Mouse (Mus musculus): Measurements from ENCODE around the gene Zfp57. TPM values are rescaled to one million over a fixed set of nuclear protein-coding genes. Genes with fewer than 3 reads are reported as not detected.

Zfp57 gene
- polyA plus RNA-seq, 1 experiment: 14.2 TPM

- TF ChIP-seq TCF3 (IDR thresholded peaks at IDR 0.05; ENCODE audit: insufficient read length, low read depth) (no peak), POLR2AphosphoS2 (IDR thresholded peaks at IDR 0.05; ENCODE audit: insufficient read length, low read depth) (no peak), SRF (IDR thresholded peaks at IDR 0.05; ENCODE audit: control insufficient read depth, insufficient read length, low read depth) (no peak), POLR2A (IDR thresholded peaks at IDR 0.05; ENCODE audit: insufficient read length, low read depth) (no peak), MYOG (IDR thresholded peaks at IDR 0.05; ENCODE audit: control insufficient read depth in 1 of 3, insufficient read depth in 1 of 3, insufficient read length in 2 of 3, low read depth in 2 of 3) (no peak), TCF12 (IDR thresholded peaks at IDR 0.05; ENCODE audit: insufficient read depth, poor library complexity, severe bottlenecking) (no peak), E2F4 (IDR thresholded peaks at IDR 0.05; ENCODE audit: insufficient read depth) (no peak), MAX (IDR thresholded peaks at IDR 0.05; ENCODE audit: low read depth) (no peak), REST (IDR thresholded peaks at IDR 0.05; ENCODE audit: insufficient read depth, insufficient read length) (no peak), USF1 (IDR thresholded peaks at IDR 0.05; ENCODE audit: low read depth) (no peak), MYOD1 (IDR thresholded peaks at IDR 0.05; ENCODE audit: control insufficient read depth in 1 of 3, insufficient read length in 2 of 3, low read depth in 2 of 3) (no peak), CEBPB (IDR thresholded peaks at IDR 0.05; ENCODE audit: insufficient read depth, poor library complexity, severe bottlenecking) (no peak)
- no peak overlapping the region for H3K4me3 ChIP-seq
- H3K79me2 ChIP-seq (ENCODE audit: control insufficient read depth, insufficient read depth): no peaks in the 10 kb centered on the region
- no peak overlapping the region for H3K4me2 ChIP-seq (ENCODE audit: low read depth)
- H3K27me3 ChIP-seq (ENCODE audit: control insufficient read depth, insufficient read depth, insufficient read length): no peaks in the 10 kb centered on the region
- no peaks in the 10 kb centered on the region for H3K36me3 ChIP-seq (ENCODE audit: control insufficient read depth, insufficient read depth)
- no peak overlapping the region for H3ac ChIP-seq (ENCODE audit: control insufficient read depth, insufficient read length)
Measured at GRCm38 (mm10) chr17:37049570-37050310, 48.8 kb downstream of the Zfp57 start.

GRCm38 (mm10) chr17:37050399-37050798, 49.4 kb downstream of the Zfp57 start:
- Histone ChIP-seq H3ac (ENCODE audit: control insufficient read depth, insufficient read length) (no peak overlapping the region), H3K27me3 (ENCODE audit: control insufficient read depth, insufficient read depth, insufficient read length) (no peaks in the 10 kb centered on the region), H3K4me3 (no peak overlapping the region), H3K36me3 (ENCODE audit: control insufficient read depth, insufficient read depth) (no peaks in the 10 kb centered on the region), H3K79me2 (ENCODE audit: control insufficient read depth, insufficient read depth) (no peaks in the 10 kb centered on the region), H3K4me2 (ENCODE audit: low read depth) (no peak overlapping the region)
- no peak for TF ChIP-seq CEBPB (IDR thresholded peaks at IDR 0.05; ENCODE audit: insufficient read depth, poor library complexity, severe bottlenecking)
- TF ChIP-seq POLR2AphosphoS2 (IDR thresholded peaks at IDR 0.05; ENCODE audit: insufficient read length, low read depth): no peak
- no peak for TF ChIP-seq POLR2A (IDR thresholded peaks at IDR 0.05; ENCODE audit: insufficient read length, low read depth)
- no peak for TF ChIP-seq MYOD1 (IDR thresholded peaks at IDR 0.05; ENCODE audit: control insufficient read depth in 1 of 3, insufficient read length in 2 of 3, low read depth in 2 of 3)
- TF ChIP-seq TCF3 (IDR thresholded peaks at IDR 0.05; ENCODE audit: insufficient read length, low read depth): no peak
- no peak for TF ChIP-seq REST (IDR thresholded peaks at IDR 0.05; ENCODE audit: insufficient read depth, insufficient read length)
- TF ChIP-seq MAX (IDR thresholded peaks at IDR 0.05; ENCODE audit: low read depth): no peak
- no peak for TF ChIP-seq MYOG (IDR thresholded peaks at IDR 0.05; ENCODE audit: control insufficient read depth in 1 of 3, insufficient read depth in 1 of 3, insufficient read length in 2 of 3, low read depth in 2 of 3)
- TF ChIP-seq E2F4 (IDR thresholded peaks at IDR 0.05; ENCODE audit: insufficient read depth): no peak
- no peak for TF ChIP-seq USF1 (IDR thresholded peaks at IDR 0.05; ENCODE audit: low read depth)
- no peak for TF ChIP-seq SRF (IDR thresholded peaks at IDR 0.05; ENCODE audit: control insufficient read depth, insufficient read length, low read depth)
- TF ChIP-seq TCF12 (IDR thresholded peaks at IDR 0.05; ENCODE audit: insufficient read depth, poor library complexity, severe bottlenecking): no peak

DNA sequence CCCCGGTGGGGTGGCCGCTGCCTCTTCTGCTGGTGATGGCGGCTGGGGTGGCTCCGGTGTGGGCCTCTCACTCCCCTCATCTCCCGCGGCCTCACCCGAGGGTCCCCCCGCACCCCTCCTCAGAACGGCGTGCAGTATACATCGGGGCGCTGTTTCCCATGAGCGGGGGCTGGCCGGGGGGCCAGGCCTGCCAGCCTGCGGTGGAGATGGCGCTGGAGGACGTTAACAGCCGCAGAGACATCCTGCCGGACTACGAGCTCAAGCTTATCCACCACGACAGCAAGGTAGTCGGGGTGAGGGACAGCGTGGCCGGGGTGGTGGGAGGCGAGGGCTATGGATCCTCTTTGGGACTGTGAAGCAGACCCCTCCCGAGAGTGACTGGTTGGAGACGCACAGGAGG, 49.9 kb downstream of the Zfp57 start:
- no peak overlapping the region for H3ac ChIP-seq (ENCODE audit: control insufficient read depth, insufficient read length)
- no peaks in the 10 kb centered on the region for H3K27me3 ChIP-seq (ENCODE audit: control insufficient read depth, insufficient read depth, insufficient read length)
- H3K4me2 ChIP-seq (ENCODE audit: low read depth): no peak overlapping the region
- H3K79me2 ChIP-seq (ENCODE audit: control insufficient read depth, insufficient read depth): no peaks in the 10 kb centered on the region
- TF ChIP-seq POLR2A (IDR thresholded peaks at IDR 0.05; ENCODE audit: insufficient read length, low read depth) (no peak), SRF (IDR thresholded peaks at IDR 0.05; ENCODE audit: control insufficient read depth, insufficient read length, low read depth) (no peak), CEBPB (IDR thresholded peaks at IDR 0.05; ENCODE audit: insufficient read depth, poor library complexity, severe bottlenecking) (no peak), MYOG (IDR thresholded peaks at IDR 0.05; ENCODE audit: control insufficient read depth in 1 of 3, insufficient read depth in 1 of 3, insufficient read length in 2 of 3, low read depth in 2 of 3) (no peak), REST (IDR thresholded peaks at IDR 0.05; ENCODE audit: insufficient read depth, insufficient read length) (no peak), TCF12 (IDR thresholded peaks at IDR 0.05; ENCODE audit: insufficient read depth, poor library complexity, severe bottlenecking) (no peak), USF1 (IDR thresholded peaks at IDR 0.05; ENCODE audit: low read depth) (no peak), MYOD1 (IDR thresholded peaks at IDR 0.05; ENCODE audit: control insufficient read depth in 1 of 3, insufficient read length in 2 of 3, low read depth in 2 of 3) (no peak), POLR2AphosphoS2 (IDR thresholded peaks at IDR 0.05; ENCODE audit: insufficient read length, low read depth) (no peak), MAX (IDR thresholded peaks at IDR 0.05; ENCODE audit: low read depth) (no peak), TCF3 (IDR thresholded peaks at IDR 0.05; ENCODE audit: insufficient read length, low read depth) (no peak), E2F4 (IDR thresholded peaks at IDR 0.05; ENCODE audit: insufficient read depth) (no peak)
- H3K36me3 ChIP-seq (ENCODE audit: control insufficient read depth, insufficient read depth): no peaks in the 10 kb centered on the region
- no peak overlapping the region for H3K4me3 ChIP-seq

GRCm38 (mm10) chr17:37051745-37052144, 50.8 kb downstream of the Zfp57 start:
- peaks cover 6% of the 10 kb centered on the region for H3K36me3 ChIP-seq (ENCODE audit: control insufficient read depth, insufficient read depth)
- H3K4me3 ChIP-seq: no peak overlapping the region
- H3ac ChIP-seq (ENCODE audit: control insufficient read depth, insufficient read length): no peak overlapping the region
- no peak overlapping the region for H3K4me2 ChIP-seq (ENCODE audit: low read depth)
- no peaks in the 10 kb centered on the region for H3K27me3 ChIP-seq (ENCODE audit: control insufficient read depth, insufficient read depth, insufficient read length)
- H3K79me2 ChIP-seq (ENCODE audit: control insufficient read depth, insufficient read depth): no peaks in the 10 kb centered on the region
- TF ChIP-seq CEBPB (IDR thresholded peaks at IDR 0.05; ENCODE audit: insufficient read depth, poor library complexity, severe bottlenecking) (no peak), POLR2AphosphoS2 (IDR thresholded peaks at IDR 0.05; ENCODE audit: insufficient read length, low read depth) (no peak), TCF12 (IDR thresholded peaks at IDR 0.05; ENCODE audit: insufficient read depth, poor library complexity, severe bottlenecking) (no peak), E2F4 (IDR thresholded peaks at IDR 0.05; ENCODE audit: insufficient read depth) (no peak), REST (IDR thresholded peaks at IDR 0.05; ENCODE audit: insufficient read depth, insufficient read length) (no peak), POLR2A (IDR thresholded peaks at IDR 0.05; ENCODE audit: insufficient read length, low read depth) (no peak), TCF3 (IDR thresholded peaks at IDR 0.05; ENCODE audit: insufficient read length, low read depth) (no peak), MYOD1 (IDR thresholded peaks at IDR 0.05; ENCODE audit: control insufficient read depth in 1 of 3, insufficient read length in 2 of 3, low read depth in 2 of 3) (no peak), MYOG (IDR thresholded peaks at IDR 0.05; ENCODE audit: control insufficient read depth in 1 of 3, insufficient read depth in 1 of 3, insufficient read length in 2 of 3, low read depth in 2 of 3) (no peak), MAX (IDR thresholded peaks at IDR 0.05; ENCODE audit: low read depth) (no peak), SRF (IDR thresholded peaks at IDR 0.05; ENCODE audit: control insufficient read depth, insufficient read length, low read depth) (no peak), USF1 (IDR thresholded peaks at IDR 0.05; ENCODE audit: low read depth) (no peak)
